Mouse (Mus musculus): Measurements from ENCODE around the gene Trp53i11.
A peak's percentile ranks its signal among the peaks of the same experiment; 100 is the strongest.

DNA sequence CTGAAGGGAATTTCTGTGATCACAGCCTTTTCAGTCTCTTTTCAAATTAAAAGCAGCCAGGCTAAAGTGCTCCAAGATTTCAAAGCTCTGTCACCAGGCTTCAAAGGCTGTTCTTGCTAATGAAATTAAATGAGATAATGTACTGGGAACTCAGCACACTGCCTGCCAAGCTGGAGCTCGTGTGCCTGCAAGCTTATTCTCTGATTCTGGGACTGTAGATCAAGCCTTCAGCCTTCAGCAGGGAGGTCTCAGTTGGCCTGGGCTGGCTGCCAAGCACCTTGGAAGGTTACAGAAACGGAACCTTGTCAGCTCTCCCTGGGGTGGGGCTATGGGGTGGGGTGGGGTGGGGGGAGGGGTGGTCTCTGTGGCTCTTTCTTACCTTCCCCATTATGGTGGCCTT, 24.0 kb upstream of the Trp53i11 start:
- TF ChIP-seq POLR2A (IDR thresholded peaks at IDR 0.05; ENCODE audit: control insufficient read depth in 1 of 2, insufficient read depth in 1 of 2, low read depth in 1 of 2, low read length in 2 of 2, poor library complexity in 1 of 2) (peak in 1 of 2 experiments; percentile 49; a peak in 1 of 4 replicates), KAT2A (conservative IDR thresholded peaks at IDR 0.05; ENCODE audit: low read depth, low read length) (no peak), CTCF (IDR thresholded peaks at IDR 0.05 in 2 of 3, conservative IDR thresholded peaks at IDR 0.05 in 1 of 3; ENCODE audit: control insufficient read depth in 1 of 3, insufficient read depth in 1 of 3, low read depth in 2 of 3, low read length in 3 of 3, poor library complexity in 1 of 3, severe bottlenecking in 1 of 3) (no peak), TAL1 (IDR thresholded peaks at IDR 0.05; ENCODE audit: low read length) (peak; percentile 26)
